Mouse (Mus musculus): ENCODE data around the gene Cpsf4l.
A peak's percentile ranks its signal among the peaks of the same experiment; 100 is the strongest.

Cpsf4l gene

GRCm38 (mm10) chr11:113709731-113710256 is at the start of gene Cpsf4l:
Cpsf4l (minus strand) TSS chr11:113710017.
- DNase-seq, result peak in 1 of 2 experiments; percentile 51

- DNase-seq, result no peak
These were observed 49.0 kb upstream of the Cpsf4l start for GRCm38 (mm10) chr11:113758851-113759250.

GRCm38 (mm10) chr11:113756578-113756977 is 46.8 kb upstream of the Cpsf4l start:
- DNase-seq, result no peak

DNA sequence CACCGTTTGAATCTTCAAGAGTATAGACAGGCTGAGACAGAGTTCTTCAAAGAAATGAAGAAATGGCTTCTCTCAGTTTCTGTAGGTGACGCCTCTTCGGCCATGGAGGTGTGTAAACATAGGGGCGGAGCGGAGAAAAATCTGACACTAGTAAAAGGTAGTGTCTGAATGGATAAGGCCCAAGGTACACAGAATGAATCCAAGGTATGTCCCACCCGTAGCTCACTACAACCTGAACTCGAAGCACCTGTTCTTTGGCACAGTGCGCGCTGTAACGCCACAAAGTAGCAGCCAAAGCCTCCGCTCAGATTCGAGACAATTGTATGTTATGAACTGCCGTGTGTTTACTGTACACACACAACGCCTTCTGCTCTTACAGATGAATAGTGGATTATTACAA is 46.1 kb upstream of the Cpsf4l start:
- no peak for DNase-seq

DNA sequence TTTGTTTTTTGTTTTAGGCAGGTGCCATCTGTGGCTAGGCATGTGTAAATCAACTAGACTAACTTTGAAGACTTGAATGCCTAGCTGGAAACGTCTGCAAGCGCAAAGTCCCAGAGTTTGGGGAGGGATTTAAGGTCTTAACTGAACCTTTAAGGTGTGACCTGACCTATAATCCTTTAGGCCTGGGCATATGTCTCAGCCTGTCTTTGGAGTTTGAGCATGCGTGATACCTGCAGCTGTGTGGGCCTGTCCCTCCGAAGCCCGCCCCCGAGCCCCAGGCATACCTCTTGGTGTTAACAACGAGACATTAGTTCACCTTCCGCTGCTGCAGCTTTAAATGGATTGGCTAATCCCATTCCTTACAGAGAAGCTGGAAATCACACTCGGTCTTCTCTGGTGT is 45.0 kb upstream of the Cpsf4l start:
- DNase-seq, result no peak

DNA sequence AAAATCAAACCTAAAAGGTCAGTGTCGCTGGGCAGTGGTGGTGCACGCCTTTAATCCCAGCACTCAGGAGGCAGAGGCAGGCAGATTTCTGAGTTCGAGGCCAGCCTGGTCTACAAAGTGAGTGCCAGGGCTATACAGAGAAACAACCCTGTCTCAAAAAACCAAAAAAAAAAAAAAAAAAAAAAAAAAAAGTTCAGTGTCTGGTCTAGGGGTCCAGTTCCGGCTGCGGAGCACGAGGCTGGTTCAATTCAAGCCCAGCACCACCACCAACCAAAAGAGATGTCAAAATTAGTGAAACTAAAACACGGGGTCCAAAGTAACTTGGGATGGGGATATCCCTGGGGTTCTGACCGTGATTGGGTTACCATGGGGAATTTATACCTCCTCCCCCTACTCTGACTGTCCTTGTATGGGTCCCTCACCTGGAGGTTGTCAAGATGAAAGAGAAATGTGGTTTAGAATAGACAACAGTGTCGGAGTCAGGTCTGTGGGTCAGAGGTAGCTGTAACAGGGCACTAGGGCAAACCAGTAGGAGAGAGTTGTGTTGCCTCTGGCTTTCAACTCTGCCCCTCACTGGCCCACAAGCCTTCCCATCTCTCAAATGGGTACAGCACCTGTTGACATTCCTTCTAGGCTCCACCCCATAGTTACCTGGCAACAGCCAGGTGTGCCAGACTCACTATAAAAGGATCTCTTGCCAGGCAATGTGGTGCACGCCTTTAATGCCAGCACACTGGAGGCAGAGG is 43.0 kb upstream of the Cpsf4l start:
- DNase-seq, result no peak

- no peak for DNase-seq
These were observed 42.4 kb upstream of the Cpsf4l start for GRCm38 (mm10) chr11:113752158-113752661.

DNA sequence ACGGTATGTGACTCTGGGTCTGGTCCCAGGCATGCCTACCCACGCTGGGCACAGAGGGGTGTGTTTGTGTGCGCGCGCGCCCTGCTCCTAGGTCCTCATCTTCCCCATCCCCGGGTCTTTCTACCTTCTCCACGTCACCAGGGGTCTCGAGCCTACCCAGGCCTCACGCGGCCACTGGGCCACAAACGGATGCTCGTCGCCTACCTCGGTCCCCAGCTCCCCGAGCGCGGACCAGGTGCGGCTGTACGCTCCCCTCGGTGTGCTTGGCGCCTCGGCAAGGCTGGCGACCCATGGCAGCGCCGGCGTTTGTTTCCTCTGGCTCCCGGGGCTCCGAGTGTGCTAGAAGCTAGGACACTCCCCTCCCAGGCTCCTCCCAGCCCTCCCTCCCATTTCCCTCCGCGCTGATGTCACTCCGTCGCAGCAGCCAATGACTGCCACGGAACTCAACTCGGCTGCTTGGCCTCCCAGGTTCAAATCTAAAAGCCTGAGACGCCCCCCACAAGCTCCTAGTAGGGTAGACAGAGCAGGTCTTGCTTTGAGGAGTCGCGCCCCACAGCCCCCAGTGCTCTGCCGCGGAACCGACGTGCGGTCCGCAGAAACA is 41.8 kb upstream of the Cpsf4l start, which contains the start of gene Cdc42ep4:
Gene Cdc42ep4 (minus strand): TSS at position 398 of the 601 bp plus-strand sequence.
- DNase-seq, result peak; percentile 88 to 93

DNA sequence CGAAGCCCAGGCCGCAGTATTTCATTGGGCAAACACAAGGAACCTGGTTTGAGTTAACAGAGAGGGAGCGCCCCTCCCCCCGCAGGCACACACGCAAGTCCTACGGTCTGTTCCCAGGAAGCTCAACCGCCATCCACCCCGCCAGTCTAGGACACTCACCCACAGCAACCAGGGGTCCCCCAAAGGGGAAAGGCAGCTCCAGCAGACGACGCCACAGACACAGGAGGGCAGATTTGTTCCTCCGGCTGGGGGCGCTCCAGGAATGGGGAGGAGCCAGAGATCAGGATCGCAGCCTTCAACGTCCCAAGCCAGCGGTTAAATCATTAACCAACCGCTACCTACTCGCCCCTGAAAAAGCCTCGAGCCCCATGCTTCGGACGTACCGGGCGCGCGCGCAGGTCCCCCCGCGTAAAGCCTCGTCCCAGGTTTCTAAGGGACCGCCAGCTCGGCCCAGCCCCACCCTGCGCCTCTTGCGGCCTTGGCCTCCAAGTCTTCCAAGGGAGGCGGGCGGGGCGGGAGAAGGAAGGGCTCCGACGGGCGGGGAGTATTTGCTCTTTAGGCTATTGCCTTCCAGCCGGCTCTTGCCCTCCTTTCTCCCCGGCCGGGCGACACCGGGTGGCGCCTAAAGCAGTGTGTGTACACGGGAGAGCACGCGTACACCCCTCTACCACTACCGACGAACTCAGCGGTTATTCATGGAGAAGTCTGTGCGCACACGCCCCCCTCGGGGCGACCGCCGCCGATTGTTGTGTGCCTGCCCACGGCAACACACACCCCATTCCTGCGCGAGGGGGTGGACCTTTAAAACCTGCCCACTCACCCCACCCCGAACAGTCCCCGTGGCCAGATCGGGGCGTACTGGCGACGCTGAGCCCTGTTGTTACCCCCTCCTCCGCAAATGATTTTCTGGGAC is 41.0 kb upstream of the Cpsf4l start:
- peak; percentile 82 to 87 for DNase-seq

- peak in 1 of 2 experiments; percentile 56 for DNase-seq
These were observed 40.0 kb upstream of the Cpsf4l start for GRCm38 (mm10) chr11:113749749-113750351.

DNA sequence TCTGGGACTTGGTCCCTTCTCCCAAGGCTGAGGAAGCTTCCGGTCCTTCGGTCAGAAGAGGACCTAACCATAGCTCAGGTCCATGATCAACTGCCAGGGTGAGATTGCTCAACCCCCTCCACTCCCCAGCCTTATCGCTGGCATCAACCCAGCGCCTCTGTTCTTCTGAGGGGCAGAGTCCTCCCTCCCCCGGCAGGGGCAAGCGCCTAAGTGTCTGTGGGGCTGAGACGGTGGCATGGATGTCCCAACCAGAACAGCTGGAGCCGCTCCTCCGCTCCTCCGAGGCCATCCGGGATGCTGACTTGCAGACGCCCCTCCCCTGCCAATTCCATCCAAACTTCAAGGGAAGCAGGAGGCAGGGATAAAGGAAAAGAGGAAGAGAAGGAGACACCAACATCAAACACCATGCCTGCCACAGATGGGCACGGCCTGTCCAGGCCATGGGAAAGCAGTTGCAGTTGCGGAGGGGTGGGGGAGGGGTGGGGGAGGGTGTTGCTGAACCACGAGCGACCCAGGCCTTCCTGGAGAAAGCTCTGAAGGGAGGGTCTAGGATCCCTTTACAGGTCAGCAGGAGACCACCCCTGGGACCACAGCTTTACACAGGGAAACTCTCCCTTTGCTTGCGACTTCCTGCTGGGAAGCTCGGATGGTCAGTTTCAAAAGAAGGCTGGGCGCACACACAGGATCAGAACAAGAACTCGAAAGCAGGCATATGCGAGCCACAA is 39.1 kb upstream of the Cpsf4l start:
- DNase-seq, result peak; percentile 61 to 71

- no peak for DNase-seq
These were observed 38.0 kb upstream of the Cpsf4l start for GRCm38 (mm10) chr11:113747725-113748380.

DNA sequence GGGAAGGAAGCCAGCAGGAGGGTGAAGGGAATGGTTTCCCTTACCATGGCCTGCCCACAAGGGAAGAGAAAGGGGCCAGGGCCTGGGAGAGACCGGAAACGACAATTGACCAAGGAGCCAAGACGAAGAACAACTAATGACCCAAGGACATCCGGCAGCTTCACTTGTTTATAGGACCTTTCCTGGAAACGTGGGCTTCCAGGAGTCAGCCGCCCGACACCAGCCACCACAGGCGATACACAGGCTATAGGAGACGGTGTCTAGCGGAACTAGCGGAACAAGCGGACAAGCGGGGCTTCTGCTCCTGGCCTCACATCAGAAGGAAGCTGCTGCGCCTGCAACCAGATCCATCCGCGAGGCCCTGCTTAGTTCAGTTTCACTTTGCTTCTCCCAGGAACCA is 37.2 kb upstream of the Cpsf4l start:
- peak; percentile 63 to 73 for DNase-seq

- no peak for DNase-seq
These were observed 36.1 kb upstream of the Cpsf4l start for GRCm38 (mm10) chr11:113745961-113746360.

DNA sequence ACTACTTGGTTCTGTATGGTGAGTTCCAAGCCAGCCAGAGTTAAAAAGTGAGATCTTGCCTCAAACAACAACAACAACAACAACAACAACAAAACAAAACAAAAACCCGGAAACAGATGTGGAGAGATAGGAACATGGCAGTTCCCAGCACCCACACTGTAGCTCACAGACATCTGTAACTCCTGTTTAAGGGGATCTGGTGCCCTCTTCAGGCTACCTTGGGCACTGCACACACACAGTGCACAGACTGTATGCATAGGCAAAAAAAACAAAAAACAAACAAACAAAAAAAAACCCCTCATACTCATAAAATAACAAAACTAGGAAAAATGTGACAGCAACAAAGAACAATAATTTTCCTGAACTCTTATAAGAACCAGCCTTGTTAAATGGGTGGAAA is 33.2 kb upstream of the Cpsf4l start:
- peak in 1 of 2 experiments; percentile 31 for DNase-seq

DNA sequence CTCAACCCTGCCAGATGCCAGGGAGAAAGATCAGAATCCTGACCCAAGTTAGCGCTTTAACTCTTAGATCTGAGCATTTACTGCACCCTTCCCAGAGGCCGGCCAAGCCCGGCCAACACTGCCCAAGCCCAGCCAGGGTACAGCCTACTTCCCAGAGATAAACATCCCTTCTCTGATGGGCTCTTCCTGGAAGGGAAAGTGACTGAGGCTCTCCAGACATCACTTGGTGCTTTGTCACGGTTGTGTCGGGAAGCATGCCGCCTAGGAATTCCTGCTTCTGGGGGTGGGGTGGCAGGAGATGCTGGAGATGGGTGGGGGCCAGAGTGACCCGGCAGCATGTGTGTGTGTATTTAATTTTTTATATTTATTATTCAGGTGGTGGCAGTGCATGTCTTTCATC is 30.3 kb upstream of the Cpsf4l start:
- peak in 1 of 2 experiments; percentile 31 for DNase-seq

GRCm38 (mm10) chr11:113739213-113739612 is 29.4 kb upstream of the Cpsf4l start:
- DNase-seq, result peak; percentile 51 to 65

DNA sequence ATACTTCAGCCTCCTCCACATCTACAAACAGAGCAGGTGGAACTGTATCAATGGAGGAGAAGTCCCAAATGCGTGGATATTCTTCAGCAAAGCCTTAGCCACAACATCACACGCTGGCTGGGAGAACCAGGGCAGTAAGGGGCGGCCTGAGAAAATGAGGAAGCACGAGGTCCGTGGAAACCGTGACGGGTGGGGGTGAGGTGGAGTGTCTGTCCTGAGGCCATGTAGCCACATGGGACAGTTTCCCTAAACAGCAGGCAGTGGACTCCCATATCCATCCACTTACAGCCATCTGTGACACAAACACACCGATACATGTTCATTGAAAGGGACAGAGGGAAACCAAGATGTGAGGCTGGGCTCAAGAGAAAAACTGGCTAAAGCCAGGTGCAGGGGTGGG is 28.1 kb upstream of the Cpsf4l start:
- no peak for DNase-seq

DNA sequence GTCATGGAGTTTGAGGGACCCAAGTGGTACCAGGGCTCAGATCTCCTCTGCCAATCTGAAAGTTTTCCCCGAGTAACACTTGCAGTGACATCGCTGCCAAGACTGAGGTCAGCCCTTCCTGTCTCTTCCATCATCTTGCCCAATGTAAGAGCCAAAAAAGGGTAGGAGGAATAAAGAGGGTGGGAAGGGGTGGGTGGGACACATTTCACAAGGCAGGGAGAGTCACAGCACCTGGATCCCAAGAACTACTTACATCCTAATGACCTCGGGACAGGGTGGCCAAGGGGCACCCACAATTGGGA is 27.7 kb upstream of the Cpsf4l start:
- DNase-seq, result no peak

DNA sequence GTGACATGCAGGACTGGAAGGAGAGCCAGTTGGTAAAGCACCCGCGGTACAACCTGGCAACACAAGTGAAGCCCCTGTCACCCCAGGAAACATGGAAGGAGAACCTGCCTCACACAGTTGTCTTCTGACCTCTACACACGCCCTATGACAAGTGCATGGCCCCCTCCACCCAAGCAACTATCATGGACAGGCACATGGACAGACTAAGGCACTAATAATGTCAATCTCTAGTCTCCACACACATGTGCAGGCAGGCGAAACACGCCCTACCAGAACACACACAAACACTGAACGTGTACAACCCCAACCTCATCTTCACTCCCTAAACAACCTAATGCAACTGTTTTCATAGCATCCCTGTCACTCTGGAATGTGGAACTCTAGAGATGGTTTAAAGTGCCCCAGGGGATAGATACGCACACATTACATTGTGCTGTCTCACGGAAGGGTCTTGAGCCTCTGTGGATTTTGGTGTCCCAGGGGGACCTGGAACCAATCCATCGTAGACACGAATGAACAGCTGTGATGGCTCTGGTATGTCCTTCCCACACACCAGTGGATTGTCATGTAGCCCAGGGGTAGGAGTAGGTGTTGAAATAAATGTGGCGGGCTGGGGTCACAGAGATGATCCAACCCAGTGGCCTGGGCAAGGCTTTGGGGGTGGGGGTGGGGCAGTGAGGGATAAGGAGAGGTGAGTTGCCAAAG is 27.2 kb upstream of the Cpsf4l start:
- DNase-seq, result no peak

GRCm38 (mm10) chr11:113735151-113735550 is 25.3 kb upstream of the Cpsf4l start:
- DNase-seq, result no peak

Data from kidney, postnatal 4 days (tissue).